Mouse (Mus musculus): ENCODE measurements around the gene Svep1.
A peak's percentile ranks its signal among the peaks of the same experiment; 100 is the strongest.

Svep1 gene

GRCm38 (mm10) chr4:58169918-58170317 is 36.7 kb downstream of the Svep1 start:
- no peak for DNase-seq

- peak; percentile 73 for DNase-seq
Observed at GRCm38 (mm10) chr4:58168366-58168765, 38.3 kb downstream of the Svep1 start.

- no peak for DNase-seq
Observed at GRCm38 (mm10) chr4:58165711-58166110, 40.9 kb downstream of the Svep1 start.

- DNase-seq: peak; percentile 94
Observed at GRCm38 (mm10) chr4:58161901-58162300, 44.8 kb downstream of the Svep1 start.

GRCm38 (mm10) chr4:58159564-58159963 is 47.1 kb downstream of the Svep1 start:
- peak; percentile 30 for DNase-seq

GRCm38 (mm10) chr4:58150301-58150700 is 56.4 kb downstream of the Svep1 start:
- DNase-seq: peak; percentile 71

- DNase-seq: no peak
Observed at GRCm38 (mm10) chr4:58149186-58149585, 57.5 kb downstream of the Svep1 start.

GRCm38 (mm10) chr4:58148547-58148946 is 58.1 kb downstream of the Svep1 start:
- DNase-seq: no peak

- DNase-seq: no peak
Observed at GRCm38 (mm10) chr4:58146676-58147075, 60.0 kb downstream of the Svep1 start.

GRCm38 (mm10) chr4:58139764-58140556 is 66.7 kb downstream of the Svep1 start:
- no peak for DNase-seq

GRCm38 (mm10) chr4:58139241-58139640 is 67.4 kb downstream of the Svep1 start:
- no peak for DNase-seq

- DNase-seq: no peak
Observed at GRCm38 (mm10) chr4:58133610-58134309, 72.9 kb downstream of the Svep1 start.

- DNase-seq: no peak
Observed at GRCm38 (mm10) chr4:58129844-58130243, 76.8 kb downstream of the Svep1 start.

GRCm38 (mm10) chr4:58127024-58127423 is 79.6 kb downstream of the Svep1 start:
- no peak for DNase-seq

GRCm38 (mm10) chr4:58115452-58115851 is 91.2 kb downstream of the Svep1 start:
- DNase-seq: no peak

GRCm38 (mm10) chr4:58111008-58111407 is 95.7 kb downstream of the Svep1 start:
- DNase-seq: no peak

- no peak for DNase-seq
Observed at GRCm38 (mm10) chr4:58109793-58110192, 96.9 kb downstream of the Svep1 start.

- no peak for DNase-seq
Observed at GRCm38 (mm10) chr4:58108364-58108763, 98.3 kb downstream of the Svep1 start.

- DNase-seq: no peak
Observed at GRCm38 (mm10) chr4:58097732-58098131, 108.9 kb downstream of the Svep1 start.

GRCm38 (mm10) chr4:58086738-58087137 is 119.9 kb downstream of the Svep1 start:
- no peak for DNase-seq

GRCm38 (mm10) chr4:58086151-58086550 is 120.5 kb downstream of the Svep1 start:
- no peak for DNase-seq

- no peak for DNase-seq
Observed at GRCm38 (mm10) chr4:58085340-58085739, 121.3 kb downstream of the Svep1 start.

GRCm38 (mm10) chr4:58084155-58084554 is 122.5 kb downstream of the Svep1 start:
- DNase-seq: no peak

- peak; percentile 60 for DNase-seq
Observed at GRCm38 (mm10) chr4:58082588-58082987, 124.1 kb downstream of the Svep1 start.
